Mouse (Mus musculus): ENCODE data around the gene Spdye4a.

DNA sequence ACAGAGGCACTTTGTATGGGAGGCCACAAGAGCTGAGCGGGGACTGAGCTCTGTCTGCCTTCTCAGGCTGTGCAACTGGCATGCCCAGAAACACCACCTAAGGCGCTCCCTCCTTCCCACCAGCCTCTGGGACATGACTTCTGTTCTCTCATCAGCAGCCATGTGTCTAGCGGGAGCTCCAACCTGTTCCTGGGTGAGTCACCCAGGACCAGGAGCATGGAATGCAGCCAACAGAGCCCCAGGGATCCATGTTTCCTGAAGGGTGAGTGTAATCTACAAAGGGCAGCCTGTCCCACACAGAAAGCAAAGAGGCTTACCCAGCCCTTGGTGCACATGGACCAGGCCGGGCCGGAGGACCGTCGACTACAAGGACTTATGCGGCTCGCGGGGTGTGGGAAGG lies 38.0 kb upstream of the Spdye4a start:
- no peak for TF ChIP-seq CTCF (IDR thresholded peaks at IDR 0.05; ENCODE audit: extremely low read depth, insufficient read length, insufficient replicate concordance, low read depth, low read length)
- TF ChIP-seq POLR2A (IDR thresholded peaks at IDR 0.05; ENCODE audit: low read depth, low read length), result no peak
